Mouse (Mus musculus) CH12.LX (cell line): ENCODE results near the gene Robo1. TPM values are rescaled to one million over a fixed set of nuclear protein-coding genes. Genes with fewer than 3 reads are reported as not detected.

Source experiments
- DNase-seq: peaks from one replicate; pipeline ENCODE4 v3.0.0-alpha.2; 2013; ENCODE audit errors: extremely low read depth
- H3K27ac ChIP-seq: 2 replicates; pipeline ENCODE4 v1.5.1; 2012; ENCODE audit warnings: low read depth, mild to moderate bottlenecking, control low read depth, moderate library complexity; ENCODE audit not compliant: insufficient read depth
- H3K27me3 ChIP-seq: replicated peaks from 2 replicates; pipeline ENCODE3; 2012; ENCODE audit warnings: inconsistent platforms
- H3K36me3 ChIP-seq, 2 experiments: replicated peaks in 1 of 2; 2 replicates each; pipeline versions ENCODE3 to v1.6.1; 2012; ENCODE audit warnings: inconsistent platforms in 1 of 2, low read length in 1 of 2, mild to moderate bottlenecking in 1 of 2, mixed read lengths in 1 of 2, moderate library complexity in 1 of 2; ENCODE audit not compliant: control insufficient read depth in 1 of 2, insufficient read depth in 1 of 2
- H3K4me1 ChIP-seq, 2 experiments: 2 replicates each; pipeline ENCODE4 v1.6.1; 2012; ENCODE audit warnings: inconsistent platforms in 1 of 2, moderate library complexity in 1 of 2; ENCODE audit not compliant: insufficient read depth in 2 of 2, control insufficient read depth in 1 of 2
- H3K4me2 ChIP-seq: 2 replicates; pipeline ENCODE4 v1.6.1; 2012; ENCODE audit warnings: low read depth, mild to moderate bottlenecking, control low read depth; ENCODE audit not compliant: poor library complexity, insufficient read depth, severe bottlenecking
- H3K4me3 ChIP-seq, 3 experiments: fragments of 150-350 bp in 1 of 3; sonication (generic) in 1 of 3; replicated peaks in 1 of 3; 2 replicates each; pipeline versions ENCODE3 to v1.5.1; 2011 to 2012; ENCODE audit warnings: low read depth in 2 of 3, low read length in 2 of 3, mild to moderate bottlenecking in 2 of 3, moderate library complexity in 2 of 3, control low read depth in 1 of 3, improper control_type of control experiment in 1 of 3, inconsistent platforms in 1 of 3, mixed read lengths in 1 of 3; ENCODE audit not compliant: poor library complexity in 1 of 3
- H3K79me2 ChIP-seq: replicated peaks from 2 replicates; pipeline ENCODE4 v1.6.1; 2012; ENCODE audit warnings: mild to moderate bottlenecking, moderate library complexity; ENCODE audit not compliant: control insufficient read depth, poor library complexity, insufficient read depth, severe bottlenecking; ENCODE audit errors: extremely low read depth
- H3K9ac ChIP-seq: 2 replicates; pipeline ENCODE4 v1.6.1; 2012; ENCODE audit warnings: low read depth, mild to moderate bottlenecking, control low read depth, moderate library complexity; ENCODE audit not compliant: insufficient read depth
- H3K9me3 ChIP-seq: replicated peaks from 2 replicates; pipeline ENCODE3; 2012; ENCODE audit warnings: low read length, inconsistent platforms, mixed read lengths
- CHD2 ChIP-seq: IDR thresholded peaks from 2 replicates; pipeline ENCODE4 v1.6.1; 2011; ENCODE audit warnings: low read length, improper control_type of control experiment
- CTCF ChIP-seq, 2 experiments: IDR thresholded peaks in 1 of 2; conservative IDR thresholded peaks in 1 of 2; 2 replicates each; pipeline ENCODE4 v1.5.1; 2011 to 2012; ENCODE audit warnings: low read depth in 2 of 2, low read length in 2 of 2, improper control_type of control experiment in 1 of 2, inconsistent platforms in 1 of 2, mild to moderate bottlenecking in 1 of 2, moderate library complexity in 1 of 2
- E2F4 ChIP-seq: IDR thresholded peaks from 2 replicates; pipeline ENCODE4 v1.6.1; 2011; ENCODE audit warnings: low read depth, low read length, improper control_type of control experiment; ENCODE audit not compliant: insufficient replicate concordance
- EP300 ChIP-seq: IDR thresholded peaks from 2 replicates; pipeline ENCODE4 v1.6.1; 2011; ENCODE audit warnings: low read length, improper control_type of control experiment
- ETS1 ChIP-seq: conservative IDR thresholded peaks from 2 replicates; pipeline ENCODE4 v1.6.1; 2012; ENCODE audit warnings: low read depth, mild to moderate bottlenecking, inconsistent platforms, low read length, improper control_type of control experiment, moderate library complexity
- JUND ChIP-seq: conservative IDR thresholded peaks from 2 replicates; pipeline ENCODE4 v1.6.1; 2011; ENCODE audit warnings: low read depth, low read length, improper control_type of control experiment
- MAFK ChIP-seq: IDR thresholded peaks from 2 replicates; pipeline ENCODE4 v1.6.1; 2011; ENCODE audit warnings: low read length, improper control_type of control experiment; ENCODE audit not compliant: insufficient replicate concordance
- MAZ ChIP-seq: IDR thresholded peaks from 2 replicates; pipeline ENCODE4 v1.6.1; 2012; ENCODE audit warnings: low read depth, mild to moderate bottlenecking, inconsistent platforms, low read length, improper control_type of control experiment, moderate library complexity
- NELFE ChIP-seq: IDR thresholded peaks from 2 replicates; pipeline ENCODE4 v1.6.1; 2011; ENCODE audit warnings: low read depth, low read length, improper control_type of control experiment
- NRF1 ChIP-seq: IDR thresholded peaks from 2 replicates; pipeline ENCODE4 v1.6.1; 2014; ENCODE audit warnings: low read depth, mild to moderate bottlenecking, inconsistent platforms, low read length, improper control_type of control experiment, moderate library complexity
- POLR2AphosphoS2 ChIP-seq: IDR thresholded peaks from 2 replicates; pipeline ENCODE4 v1.6.1; 2011; ENCODE audit warnings: low read depth, low read length, improper control_type of control experiment
- RAD21 ChIP-seq: IDR thresholded peaks from 2 replicates; pipeline ENCODE4 v1.6.1; 2011; ENCODE audit warnings: low read depth, mild to moderate bottlenecking, low read length, improper control_type of control experiment, moderate library complexity
- RCOR1 ChIP-seq: conservative IDR thresholded peaks from 2 replicates; pipeline ENCODE4 v1.6.1; 2012; ENCODE audit warnings: low read depth, mild to moderate bottlenecking, inconsistent platforms, low read length, improper control_type of control experiment
- SMC3 ChIP-seq: IDR thresholded peaks from 2 replicates; pipeline ENCODE4 v1.6.1; 2011; ENCODE audit warnings: low read depth, low read length, improper control_type of control experiment
- USF1 ChIP-seq: IDR thresholded peaks from 2 replicates; pipeline ENCODE4 v1.6.1; 2014; ENCODE audit warnings: low read depth, mild to moderate bottlenecking, inconsistent platforms, low read length, improper control_type of control experiment
- ZC3H11A ChIP-seq: IDR thresholded peaks from 2 replicates; pipeline ENCODE4 v1.6.1; 2012; ENCODE audit warnings: low read depth, mild to moderate bottlenecking, inconsistent platforms, low read length, improper control_type of control experiment
- dilution Hi-C: fragments of 300-500 bp; cut with MboI; formaldehyde crosslinking; loops from 2 replicates; pipeline ENCODE4 v1.14.3; 2020; ENCODE audit warnings: low sequenced_read_pairs; ENCODE audit not compliant: extremely low pct_unique_long_range_greater_than_20kb, extremely low pct_ligation_motif_present
- in situ Hi-C: fragments of 300-500 bp; cut with MboI; formaldehyde crosslinking; loops from 3 replicates; pipeline ENCODE4 v1.14.3; 2019; ENCODE audit warnings: low sequenced_read_pairs, low pct_ligation_motif_present, low pct_unique_long_range_greater_than_20kb, mixed read lengths
- polyA plus RNA-seq: library from polyadenylated mRNA; unstranded; fragments of >175 nt; gene quantifications from 2 replicates; pipeline ENCODE4 v1.2.1, GENCODE M21; 2012; ENCODE audit warnings: low read depth; ENCODE audit not compliant: insufficient read length
- total RNA-seq, 2 experiments: library from RNA; depleted of rRNA; stranded (reverse); fragments of 300-350 nt in 1 of 2; fragments of >200 nt in 1 of 2; gene quantifications; 2 replicates each; pipeline ENCODE4 v1.2.3; 2012 to 2014

Gene Robo1
- total and polyA plus RNA-seq, 3 experiments, result not detected

- TF ChIP-seq MAZ, result no peak
- TF ChIP-seq, all 38 proteins: peak for 0
Observed at GRCm38 (mm10) chr16:72772348-72772747, 464.2 kb downstream of the Robo1 start (continued).

- dilution Hi-C loops, result no loop called here
- DNase-seq, result no peak
Observed at GRCm38 (mm10) chr16:72773034-72773433, 464.9 kb downstream of the Robo1 start.

GRCm38 (mm10) chr16:72778520-72778919 lies 470.4 kb downstream of the Robo1 start:
- Histone ChIP-seq H3K27me3 (no peaks in the 10 kb centered on the region), H3K4me3 (no peak overlapping the region), H3K9ac (no peak overlapping the region), H3K4me2 (no peak overlapping the region), H3K79me2 (no peaks in the 10 kb centered on the region), H3K9me3 (peaks cover 34% of the 10 kb centered on the region), H3K36me3 (no peaks in the 10 kb centered on the region), H3K27ac (no peak overlapping the region), H3K4me1 (no peaks in the 10 kb centered on the region)
- DNase-seq, result no peak
- no peak for TF ChIP-seq E2F4
- TF ChIP-seq ZC3H11A, result no peak
- no peak for TF ChIP-seq USF1
- in situ Hi-C loops, result no loop called here
- dilution Hi-C loops, result no loop called here

More at GRCm38 (mm10) chr16:72773034-72773433, 464.9 kb downstream of the Robo1 start:
- in situ Hi-C loops, result no loop called here
- H3K4me1 ChIP-seq, result no peaks in the 10 kb centered on the region
- H3K9me3 ChIP-seq, result peaks cover 45% of the 10 kb centered on the region
- no peaks in the 10 kb centered on the region for H3K79me2 ChIP-seq
- H3K27me3 ChIP-seq, result no peaks in the 10 kb centered on the region
- H3K36me3 ChIP-seq, result no peaks in the 10 kb centered on the region
- H3K27ac ChIP-seq, result no peak overlapping the region
- TF ChIP-seq NELFE, result no peak
- TF ChIP-seq POLR2AphosphoS2, result no peak
- no peak for TF ChIP-seq RAD21
- TF ChIP-seq MAFK, result no peak
- TF ChIP-seq ETS1, result no peak
- TF ChIP-seq CHD2, result no peak
- TF ChIP-seq NRF1, result no peak
- no peak for TF ChIP-seq SMC3
- no peak for TF ChIP-seq CTCF (conservative IDR thresholded peaks at IDR 0.05 in 1 of 2, IDR thresholded peaks at IDR 0.05 in 1 of 2; ENCODE audit: low read depth in 2 of 2, low read length in 2 of 2)
- no peak for TF ChIP-seq EP300
- no peak for TF ChIP-seq RCOR1
- no peak for TF ChIP-seq JUND
- H3K4me3 ChIP-seq, result no peak overlapping the region
- no peak overlapping the region for H3K4me2 ChIP-seq
- no peak overlapping the region for H3K9ac ChIP-seq
